Mouse (Mus musculus): ENCODE measurements around the gene Ddx27.

Ddx27 gene

DNA sequence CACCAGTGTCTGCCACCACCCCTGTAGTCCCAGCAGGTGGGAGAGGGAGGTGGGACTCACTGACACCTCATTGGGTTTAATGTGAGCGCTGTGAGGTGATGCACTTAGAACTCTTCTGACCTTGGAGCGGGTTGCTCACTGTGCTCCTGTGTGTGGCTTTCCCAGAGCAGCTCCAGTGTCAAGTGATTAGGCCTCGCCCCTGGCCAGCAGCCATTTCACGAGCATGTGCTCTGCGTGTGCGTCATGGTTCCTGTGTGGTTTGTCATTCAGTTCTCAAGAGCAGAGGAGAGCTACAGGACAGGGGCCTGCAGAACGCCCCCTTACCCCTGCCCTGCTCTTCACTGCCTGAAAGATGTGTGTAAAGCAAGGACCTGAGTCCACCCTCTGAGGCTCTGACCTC is 13.6 kb downstream of the Ddx27 start:
- no peak for DNase-seq (ENCODE audit: low spot score in 2 of 2)

DNA sequence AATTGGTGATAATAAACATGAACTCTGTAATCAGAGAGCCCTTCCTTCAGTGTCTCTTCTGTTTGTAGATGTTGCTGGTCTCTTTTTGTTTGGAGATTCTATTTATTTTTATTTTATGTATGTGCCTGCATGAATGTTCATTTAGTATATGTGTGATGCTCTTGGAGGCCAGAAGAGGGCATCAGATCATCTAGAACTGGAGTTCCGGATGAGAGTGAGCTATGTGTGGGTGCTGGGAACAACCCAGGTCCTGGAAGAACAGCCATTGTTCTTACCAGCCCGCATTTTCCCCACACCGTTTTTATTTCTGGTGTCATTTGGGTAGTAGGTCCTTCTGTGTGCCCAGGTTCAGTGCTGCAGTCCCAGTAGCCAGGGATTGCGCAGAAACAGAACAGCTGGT is 15.5 kb downstream of the Ddx27 start:
- DNase-seq (ENCODE audit: low spot score in 2 of 2) = no peak

DNA sequence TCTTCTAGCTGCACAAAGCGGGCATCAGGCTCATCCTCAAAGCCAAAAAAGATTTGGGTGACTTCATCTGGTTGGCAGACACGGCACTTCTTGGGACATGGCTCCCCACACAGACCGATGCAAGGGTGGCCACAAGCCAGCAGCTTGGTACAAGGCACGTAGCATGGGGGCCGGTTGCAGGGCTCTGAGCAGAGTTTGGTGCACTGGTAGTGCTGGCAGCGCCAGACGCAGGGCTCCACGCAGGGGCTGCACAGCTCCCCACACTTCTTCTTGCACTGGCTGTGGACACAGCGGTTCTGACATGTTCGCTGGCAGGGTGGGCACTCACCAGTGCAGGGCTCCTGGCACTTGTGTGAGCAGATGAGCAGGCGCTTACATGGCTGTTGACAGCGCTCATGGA is 22.7 kb downstream of the Ddx27 start:
- no peak for DNase-seq (ENCODE audit: low spot score in 2 of 2)

DNA sequence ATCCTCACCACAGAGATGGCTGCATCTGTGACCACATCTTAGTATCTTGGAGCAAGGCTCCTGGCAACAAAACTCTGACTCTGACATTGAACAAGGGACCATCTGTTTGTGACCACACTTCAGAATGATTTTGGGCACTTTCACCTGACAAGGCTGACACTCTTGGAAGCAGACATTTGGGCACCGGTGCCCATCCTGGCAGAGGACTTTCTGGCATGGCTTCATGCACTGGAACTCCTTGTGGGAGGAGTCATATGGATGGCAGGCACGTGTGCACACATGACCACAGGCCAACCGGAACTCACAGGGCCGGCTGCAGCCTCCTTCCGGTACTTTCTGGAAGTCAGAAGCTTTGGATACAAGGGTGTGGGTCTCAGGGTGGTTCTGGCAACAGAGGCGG is 23.3 kb downstream of the Ddx27 start:
- DNase-seq (ENCODE audit: low spot score in 2 of 2) = no peak

DNA sequence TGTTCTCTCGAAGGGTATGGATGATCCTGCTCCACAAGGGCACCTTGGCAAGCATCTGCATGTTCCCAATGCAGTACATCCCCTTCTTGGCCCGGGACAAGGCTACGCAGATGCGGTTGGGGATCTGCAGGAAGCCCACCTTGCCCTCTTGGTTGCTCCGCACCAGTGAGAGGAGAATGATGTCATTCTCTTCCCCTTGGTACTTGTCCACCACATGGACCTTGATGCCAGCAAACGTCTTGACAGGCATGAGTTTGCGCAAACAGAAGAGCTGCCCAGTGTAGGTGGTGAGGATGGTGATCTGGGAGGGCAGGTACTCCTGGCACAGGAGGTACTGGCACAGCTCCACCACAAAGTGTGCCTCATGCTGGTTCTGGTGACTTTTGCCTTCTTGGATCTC is 23.7 kb downstream of the Ddx27 start:
- no peak for DNase-seq (ENCODE audit: low spot score in 2 of 2)

DNA sequence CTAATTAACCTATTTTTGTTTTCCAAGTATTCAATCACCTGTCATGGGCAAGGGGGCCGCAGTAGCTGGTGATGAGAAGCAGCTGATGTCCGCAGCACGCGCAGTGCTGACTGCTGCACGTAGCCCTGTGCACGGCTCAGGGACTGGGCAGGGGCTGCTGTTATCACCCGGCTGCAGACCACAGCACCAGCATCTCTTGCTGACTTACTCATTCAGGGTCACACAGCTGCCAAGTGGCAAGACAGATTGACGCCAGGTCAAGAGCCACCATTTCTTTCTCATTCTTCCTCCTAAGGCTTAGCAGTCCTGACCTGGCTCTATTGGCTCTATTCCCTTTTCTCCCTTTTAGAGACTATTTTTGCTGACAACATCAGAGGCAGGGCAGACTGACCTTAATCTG is 24.4 kb downstream of the Ddx27 start:
- no peak for DNase-seq (ENCODE audit: low spot score in 2 of 2)

DNA sequence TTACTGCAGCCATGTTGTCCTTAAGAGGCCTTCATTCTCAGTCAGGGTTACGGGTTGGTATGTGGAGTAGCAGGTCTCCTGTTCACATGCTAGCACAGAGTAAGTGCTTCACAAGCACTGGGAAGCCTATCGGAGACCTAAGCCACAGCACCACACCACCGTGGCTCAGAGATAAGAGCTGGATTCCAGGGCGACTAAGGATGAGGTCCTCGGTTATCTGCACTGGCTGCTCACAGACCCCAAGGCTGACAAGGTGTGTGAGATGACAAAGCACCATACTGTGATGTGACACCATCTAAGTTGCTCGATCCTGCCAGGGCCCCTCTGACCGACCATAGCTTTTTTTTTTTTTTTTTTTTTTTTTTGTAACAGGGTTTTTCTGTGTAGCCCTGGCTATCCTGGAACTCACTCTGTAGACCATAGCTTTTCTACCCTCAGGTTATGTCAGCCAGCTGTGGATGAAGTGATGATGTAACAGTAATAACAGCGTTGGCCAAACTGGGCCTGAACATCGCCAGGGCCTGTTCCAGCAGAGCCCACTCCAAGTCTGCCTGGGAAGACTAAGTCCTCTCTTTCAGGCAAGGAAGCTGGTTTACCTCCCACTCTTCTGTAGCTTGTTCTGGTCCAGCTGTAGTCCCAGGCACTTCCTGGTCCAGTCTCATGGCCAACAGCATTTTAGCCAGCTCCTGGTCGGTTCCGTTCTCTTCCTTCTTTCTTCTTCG is 28.6 kb downstream of the Ddx27 start:
- no peak for DNase-seq (ENCODE audit: low spot score in 2 of 2)

DNA sequence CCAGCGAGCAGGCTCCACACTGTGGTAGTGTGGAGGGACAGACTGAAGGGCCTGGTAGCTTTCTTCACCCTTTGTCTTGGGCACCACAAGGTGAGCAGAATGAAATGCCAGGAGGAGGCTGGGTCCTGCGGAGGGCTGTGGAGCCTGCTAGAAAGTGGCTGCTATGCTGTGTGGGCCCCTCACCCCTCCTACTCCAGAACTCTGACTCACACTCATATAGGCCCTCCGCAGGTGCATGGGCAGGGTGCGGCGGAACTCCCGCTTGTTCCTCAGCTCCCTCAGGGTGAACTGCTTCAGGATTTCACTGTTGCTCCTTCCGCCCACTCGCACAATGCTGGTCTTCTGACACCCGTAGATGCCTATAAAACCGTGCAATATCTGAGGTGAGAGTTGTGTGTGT is 33.2 kb downstream of the Ddx27 start:
- no peak for DNase-seq (ENCODE audit: low spot score in 2 of 2)

DNA sequence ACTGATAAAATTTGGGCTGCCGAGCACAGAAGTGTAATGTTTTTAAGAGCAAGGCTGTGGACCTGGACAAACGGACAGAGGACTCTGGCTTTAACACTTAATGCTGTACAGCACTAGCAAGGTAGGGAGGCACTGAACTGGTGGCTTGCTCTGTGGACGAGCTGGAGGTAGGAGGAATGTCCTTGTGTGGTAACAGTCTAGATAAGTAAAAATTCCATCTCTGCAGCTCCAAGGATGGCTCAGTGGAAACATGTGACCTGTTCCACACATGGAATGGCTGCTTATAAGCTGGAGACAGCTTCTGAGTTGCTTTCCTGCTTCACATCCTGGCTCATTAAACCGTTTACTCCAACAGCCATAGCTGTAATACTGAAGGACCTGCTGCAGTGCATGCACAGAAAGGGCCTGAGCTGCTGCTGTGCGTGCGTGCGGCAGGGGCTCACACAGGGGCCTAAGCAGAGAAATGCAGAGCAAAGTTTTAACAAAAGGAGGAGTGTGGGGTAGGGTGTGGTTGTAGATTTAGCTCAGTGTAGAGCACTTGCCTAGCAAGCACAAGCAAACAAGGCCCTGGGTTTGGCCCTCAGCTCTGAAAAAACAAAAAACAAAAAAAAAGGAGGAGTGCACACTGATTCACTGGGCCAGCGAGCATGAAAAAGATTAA is 33.8 kb downstream of the Ddx27 start:
- no peak for DNase-seq (ENCODE audit: low spot score in 2 of 2)

DNA sequence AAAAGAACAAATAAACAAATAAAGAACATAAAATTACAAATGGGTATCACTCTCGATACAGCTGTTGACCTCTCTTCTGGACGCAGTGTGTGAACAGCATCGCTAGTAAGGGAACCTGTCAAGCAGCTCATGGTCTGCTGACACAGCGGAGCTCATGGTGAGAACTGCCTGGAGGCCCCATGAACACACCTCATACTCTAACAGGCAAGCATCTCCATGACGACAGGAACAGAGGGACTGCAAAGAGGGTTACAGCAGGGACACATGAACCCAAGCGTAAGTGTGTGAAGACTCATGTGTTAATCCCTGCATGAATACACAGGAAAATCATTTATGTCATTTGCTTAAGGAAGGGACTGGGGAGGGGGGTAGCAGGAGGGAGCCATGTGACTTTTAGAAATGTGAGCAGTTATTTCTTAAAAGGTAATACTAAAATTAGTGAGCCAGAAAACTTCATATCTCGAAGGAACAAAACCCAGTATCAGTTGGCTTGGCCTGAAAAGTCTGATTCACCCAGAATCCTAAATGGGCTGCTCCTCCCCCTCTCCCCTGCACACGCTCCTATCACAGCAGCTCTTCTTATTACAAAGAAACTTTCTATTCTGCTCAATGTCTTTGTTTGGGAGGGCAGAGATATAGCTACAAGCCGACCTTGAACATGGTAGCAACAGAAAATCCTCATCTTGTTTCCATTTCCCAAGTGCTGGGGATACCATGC is 38.3 kb downstream of the Ddx27 start:
- DNase-seq (ENCODE audit: low spot score in 2 of 2) = no peak

DNA sequence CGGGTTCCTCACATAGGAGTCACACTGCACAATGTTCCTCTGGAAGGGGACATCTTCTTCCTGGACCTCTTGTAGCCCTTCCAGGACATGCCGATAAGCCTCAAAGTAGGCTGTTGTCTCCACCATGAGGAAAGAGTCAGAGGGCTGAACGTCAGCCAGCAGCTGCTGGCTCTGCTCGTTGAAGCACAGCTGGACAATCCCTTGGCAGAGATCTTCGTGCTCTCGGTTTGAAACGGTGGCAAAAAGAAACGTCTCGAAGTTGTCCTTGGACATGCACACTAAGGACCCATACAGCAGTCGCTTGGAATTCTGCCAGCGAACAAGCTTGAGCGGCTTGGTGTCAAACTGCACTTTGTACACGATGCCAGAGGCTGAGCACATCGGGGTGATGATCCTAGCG is 40.4 kb downstream of the Ddx27 start:
- DNase-seq (ENCODE audit: low spot score in 2 of 2) = no peak

DNA sequence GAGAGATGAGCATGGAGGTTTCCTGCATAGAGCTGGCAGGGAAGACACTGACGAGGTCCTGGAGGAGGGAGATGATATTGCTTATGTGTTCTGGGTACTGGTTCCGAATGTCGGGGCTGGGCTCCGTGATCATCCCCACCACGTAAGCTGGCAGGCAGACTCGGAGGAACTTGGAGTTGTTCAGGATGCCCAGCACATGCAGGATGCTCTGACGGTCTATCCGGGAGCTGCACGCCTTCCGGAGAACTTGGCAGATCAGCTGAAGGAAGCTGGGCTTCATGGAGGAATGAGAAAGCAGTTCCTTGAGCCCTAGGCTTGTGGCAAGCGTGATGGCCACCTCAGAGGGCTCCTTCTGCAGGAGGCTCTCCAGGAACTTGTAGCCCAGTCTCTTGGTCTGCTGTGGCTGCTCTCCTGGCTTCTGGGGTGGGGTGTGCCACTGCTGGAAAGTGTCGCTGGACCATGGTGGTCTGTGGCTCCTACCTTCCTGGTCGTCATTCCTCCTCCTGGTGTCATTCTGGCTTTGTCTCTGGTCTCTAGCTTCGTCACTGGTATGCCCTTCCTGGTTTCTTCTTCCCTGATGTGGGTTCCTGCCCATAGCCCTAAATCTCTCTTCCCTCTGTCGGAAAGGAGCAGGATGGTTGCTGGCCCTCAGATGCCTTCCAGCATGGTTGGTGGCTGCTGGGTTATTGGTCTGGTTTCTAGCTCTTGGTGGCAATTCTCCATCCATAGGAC is 41.4 kb downstream of the Ddx27 start:
- no peak for DNase-seq (ENCODE audit: low spot score in 2 of 2)

DNA sequence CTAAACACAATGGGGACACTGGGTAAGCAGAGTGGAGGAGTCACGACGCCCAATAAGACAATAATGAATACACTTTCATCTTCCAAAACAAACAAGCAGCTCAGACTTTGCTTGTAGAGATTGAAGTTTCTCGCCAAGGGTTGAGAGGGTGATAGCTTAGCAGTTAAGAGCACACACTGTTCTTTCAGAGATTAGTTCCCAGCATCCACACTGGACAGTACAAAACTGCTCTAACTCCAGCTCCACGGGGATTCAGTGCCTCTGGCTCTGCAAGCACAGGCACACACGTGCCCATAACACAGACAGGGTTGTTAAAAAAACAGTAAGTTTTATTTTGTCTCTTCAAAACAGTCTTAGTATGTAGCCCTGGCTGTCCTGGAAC is 41.9 kb downstream of the Ddx27 start:
- DNase-seq (ENCODE audit: low spot score in 2 of 2) = no peak

DNA sequence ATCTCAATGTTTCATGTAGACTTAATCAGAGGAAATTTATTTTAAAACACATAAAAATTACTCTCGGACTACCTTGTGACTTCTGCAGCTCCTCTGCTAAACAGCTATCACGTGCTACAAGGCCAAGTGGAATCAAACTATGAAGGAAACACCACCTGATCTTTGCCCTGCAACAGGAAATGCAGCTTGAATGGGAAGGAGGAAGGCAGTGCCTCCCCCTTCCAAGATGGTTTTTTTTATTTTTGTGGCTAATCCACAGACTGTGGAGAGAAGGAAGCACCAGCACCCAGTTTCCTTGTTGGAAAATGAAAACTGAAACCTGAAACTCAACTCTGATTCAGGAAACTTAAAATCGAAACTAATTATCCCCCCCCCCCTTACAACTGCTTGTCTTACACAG is 43.2 kb downstream of the Ddx27 start:
- DNase-seq (ENCODE audit: low spot score in 2 of 2) = no peak

DNA sequence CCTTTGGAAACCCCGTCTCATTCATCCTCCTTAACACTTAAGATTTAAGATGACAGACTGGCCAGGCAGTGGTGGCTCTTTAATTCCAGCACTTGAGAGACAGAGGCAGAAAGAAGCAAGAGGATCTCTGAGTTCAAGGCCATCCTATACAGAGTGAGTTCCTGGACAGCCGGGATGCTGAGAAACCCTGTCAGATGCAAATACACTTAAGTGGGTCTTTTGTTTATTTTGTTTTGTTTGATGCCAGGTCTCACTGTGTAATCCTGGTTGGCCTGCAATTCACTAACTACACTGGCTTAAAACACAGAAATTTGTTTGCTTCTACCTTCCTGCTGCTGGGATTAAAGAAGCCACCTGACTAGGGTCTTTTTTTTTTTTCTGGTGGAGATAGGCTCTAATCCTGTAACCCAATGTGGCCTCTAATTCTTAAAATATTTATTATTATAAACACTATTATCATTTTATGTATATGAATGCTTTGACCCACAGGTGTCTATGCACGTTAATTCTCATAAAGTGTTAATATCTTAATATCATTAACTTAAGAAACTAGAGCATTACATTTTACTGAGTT is 43.9 kb downstream of the Ddx27 start:
- no peak for DNase-seq (ENCODE audit: low spot score in 2 of 2)

DNA sequence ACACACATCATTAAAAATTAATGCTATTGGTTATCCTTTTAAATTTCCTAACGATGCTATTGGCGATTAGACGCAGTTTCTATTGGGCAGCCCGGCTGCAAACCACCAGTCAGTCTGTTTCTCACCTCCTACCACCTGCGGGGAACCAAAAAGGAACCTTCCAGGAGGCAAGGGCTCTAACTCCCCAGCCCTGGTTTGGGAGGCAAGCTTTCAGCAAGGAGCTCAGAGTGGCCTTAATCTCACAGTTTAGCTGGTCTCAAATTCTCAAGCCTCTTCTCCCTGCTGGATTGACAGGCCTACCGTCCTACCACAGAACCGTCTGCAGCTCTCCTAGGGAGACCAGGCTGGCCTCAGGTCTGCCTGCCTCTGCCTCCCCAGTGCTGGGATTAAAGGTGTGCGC is 44.5 kb downstream of the Ddx27 start:
- DNase-seq (ENCODE audit: low spot score in 2 of 2) = no peak

DNA sequence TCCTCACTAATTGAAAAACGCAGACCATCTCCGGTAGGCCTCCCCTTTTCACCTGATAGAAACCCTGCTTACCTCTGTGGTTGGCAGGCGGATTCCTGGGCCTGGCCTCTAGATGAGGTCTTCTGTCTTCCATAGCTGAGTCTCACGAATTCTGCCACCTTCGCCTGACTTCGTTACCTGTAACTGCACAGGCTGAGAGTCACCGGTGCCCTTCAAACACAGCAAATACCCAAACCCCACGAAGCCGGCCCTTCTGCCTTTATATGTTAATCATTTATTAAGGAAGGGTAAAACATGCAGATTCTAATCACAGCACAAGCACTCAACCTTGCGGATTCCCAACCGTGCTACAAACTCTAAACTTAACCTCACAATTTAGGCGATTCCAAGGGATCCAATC is 45.0 kb downstream of the Ddx27 start:
- no peak for DNase-seq (ENCODE audit: low spot score in 2 of 2)

DNA sequence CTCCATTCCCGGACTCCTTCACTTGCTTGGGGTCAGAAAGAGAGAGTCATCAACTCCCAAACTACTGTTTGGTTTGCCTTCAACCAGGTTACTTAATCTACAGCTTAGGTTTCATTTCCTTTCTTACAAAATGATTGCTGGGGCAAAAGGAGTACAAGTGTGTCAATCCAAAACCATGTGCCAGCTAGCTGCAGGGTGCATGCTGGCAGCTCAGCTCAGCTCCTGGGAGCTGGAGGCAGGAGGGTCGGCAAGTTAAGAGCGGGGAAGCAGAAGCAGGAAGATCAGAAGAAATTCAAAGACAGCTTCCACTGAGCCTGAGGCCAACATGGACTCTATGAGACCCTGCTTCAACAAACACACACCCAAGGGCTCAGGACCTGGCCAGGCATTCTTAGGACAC is 45.4 kb downstream of the Ddx27 start:
- no peak for DNase-seq (ENCODE audit: low spot score in 2 of 2)

DNA sequence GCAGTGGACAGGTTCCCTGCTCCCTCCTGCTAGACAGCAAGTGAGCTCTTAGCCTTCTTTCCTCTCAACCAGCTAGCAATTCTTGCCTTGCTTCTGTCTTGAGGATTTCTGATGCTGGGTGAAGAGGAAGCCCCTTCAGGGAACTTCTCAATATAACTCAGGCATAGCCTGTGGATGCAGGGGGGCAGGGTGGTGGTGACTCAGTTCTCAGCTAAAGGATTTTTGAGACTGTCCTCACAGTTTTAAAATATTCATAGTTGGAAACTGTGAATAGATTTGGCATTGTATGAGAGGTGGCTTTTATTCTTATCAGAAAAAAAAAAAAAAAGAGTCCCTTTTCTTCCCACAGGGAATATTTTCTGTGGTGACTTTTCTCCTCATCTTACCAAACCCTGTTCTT is 45.8 kb downstream of the Ddx27 start:
- no peak for DNase-seq (ENCODE audit: low spot score in 2 of 2)

DNA sequence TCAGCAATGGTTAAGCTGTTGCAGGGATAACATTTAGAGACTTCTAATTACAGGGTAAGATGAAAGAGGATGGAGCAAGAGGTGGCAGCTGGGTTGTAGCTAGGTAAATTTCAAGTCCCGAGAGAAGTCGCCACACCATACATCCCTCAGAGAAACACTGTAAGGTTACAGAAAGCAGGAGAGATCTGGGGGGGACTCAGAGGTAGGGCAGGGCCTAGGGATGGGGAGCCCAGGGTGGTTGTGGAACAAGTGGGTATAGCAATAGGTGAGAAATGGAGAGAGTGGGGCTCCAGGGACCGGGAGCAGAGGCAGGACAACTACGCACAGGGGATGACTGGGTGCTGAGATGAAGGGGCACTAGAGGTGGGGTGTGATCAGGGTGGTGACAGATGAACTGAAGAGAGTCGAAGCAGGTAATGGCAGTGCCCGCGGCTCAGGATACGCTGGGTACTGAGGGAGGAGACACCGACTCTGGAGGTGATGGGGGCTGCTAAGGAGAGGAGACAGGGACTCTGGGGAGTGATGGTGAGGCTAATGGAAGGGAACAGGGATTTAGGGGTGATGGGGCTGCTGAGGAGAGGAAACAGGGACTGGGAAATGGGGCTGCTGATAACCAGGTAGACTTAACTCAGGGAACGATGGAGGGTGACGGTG is 46.5 kb downstream of the Ddx27 start:
- no peak for DNase-seq (ENCODE audit: low spot score in 2 of 2)

DNA sequence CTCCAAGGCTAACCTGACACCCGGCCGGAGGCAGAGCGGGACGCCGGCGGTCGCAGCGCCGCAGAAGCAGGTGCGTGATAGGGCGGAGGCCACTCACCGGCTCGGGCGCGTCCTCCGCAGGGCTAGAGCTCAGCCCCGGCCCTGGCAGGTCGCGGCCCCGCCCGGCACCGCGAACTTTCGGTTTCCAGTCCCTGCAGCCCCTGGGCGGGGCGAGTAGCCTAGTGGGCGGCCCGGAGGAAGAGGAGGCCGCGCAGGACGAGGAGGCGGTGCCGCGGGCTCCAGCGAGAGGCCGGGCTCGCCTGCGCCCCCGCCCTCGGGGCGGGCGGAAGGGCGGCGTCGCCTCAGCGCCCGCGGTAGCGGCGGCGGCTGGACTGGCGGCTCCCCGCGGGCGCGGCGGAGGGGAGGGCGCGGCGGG is 47.5 kb downstream of the Ddx27 start:
- DNase-seq (ENCODE audit: low spot score in 2 of 2) = peak; percentile 79 to 87
